Mouse (Mus musculus): Measurements from ENCODE around the gene Gm5426.

DNA sequence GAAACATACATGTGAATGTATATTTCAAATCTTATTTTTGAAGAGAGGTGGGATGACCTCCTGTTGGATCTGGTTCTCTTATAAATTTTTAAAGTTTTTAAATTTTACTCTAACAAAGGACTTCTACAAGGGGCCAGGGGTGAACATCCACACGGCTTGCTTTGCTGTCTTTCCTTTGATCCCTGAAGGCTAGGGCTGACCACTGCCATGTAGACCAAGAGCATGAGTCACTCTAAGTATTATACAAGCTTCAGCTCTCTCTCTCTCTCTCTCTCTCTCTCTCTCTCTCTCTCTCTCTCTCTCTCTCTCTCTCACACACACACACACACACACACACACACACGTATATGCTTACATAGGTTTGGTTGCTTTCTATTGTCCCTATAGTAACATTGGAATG lies 48.6 kb downstream of the Gm5426 start:
- TF ChIP-seq CTCF (IDR thresholded peaks at IDR 0.05; ENCODE audit: extremely low read depth, insufficient read depth, low read length) (no peak), POLR2A (IDR thresholded peaks at IDR 0.05; ENCODE audit: extremely low read depth, insufficient read depth, low read length) (no peak)
